7 mouse cellular contexts compared by ENCODE assay signal in the genomic region with DNA sequence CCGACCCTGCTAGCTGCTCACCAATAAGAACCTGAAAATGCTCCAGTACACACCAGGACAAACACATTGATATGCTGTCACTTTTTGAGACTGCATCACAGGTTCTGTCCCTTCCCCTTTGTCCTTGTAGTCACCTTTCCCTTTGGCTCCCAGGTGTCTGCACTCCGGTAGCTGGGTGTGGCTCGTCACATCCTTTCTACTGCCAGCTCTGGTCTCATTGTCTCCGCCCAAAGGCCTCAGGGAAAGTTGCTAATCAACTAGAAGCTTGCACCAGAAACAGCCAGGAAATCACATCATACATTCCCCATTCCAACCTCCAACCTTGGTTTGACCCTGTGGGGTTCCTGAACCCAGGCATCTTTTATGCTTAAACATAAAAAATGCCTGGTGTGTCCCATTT.
"Had no signal": no experiment of that assay in that cellular context is flagged by ENCODE, and none has a peak within 500 bp of the region (broad histone marks: within the 10 kb centered on the region; RNA-seq: fewer than 3 reads in every experiment).

No protein-coding gene starts in this region.

- DNase-seq: lung, embryonic 14.5 days; lung, postnatal 10 days; lung, postnatal 4 days; midbrain, embryonic 14.5 days; right cerebral cortex, adult 18-20 months; thymus, adult 18-20 months; thymus, postnatal 14 days had no signal
